Mouse (Mus musculus) embryonic facial prominence, embryonic 12.5 days (tissue): ENCODE data around the gene Gprin1. TPM values are rescaled to one million over a fixed set of nuclear protein-coding genes. Genes with fewer than 3 reads are reported as not detected.

Experiments
- ATAC-seq: fragments of 200-750 bp; cut with Nextera tagmentation; 2 replicates; pipeline ENCODE4 v1.8.0; 2017; ENCODE audit not compliant: insufficient number of reproducible peaks, insufficient read depth, low FRiP score, low TSS enrichment
- H3K27ac ChIP-seq: fragments of 300-500 bp; sonication (generic); 2 replicates; pipeline ENCODE4 v1.5.1; 2016; ENCODE audit warnings: mild to moderate bottlenecking
- H3K27me3 ChIP-seq: fragments of 300-500 bp; sonication (generic); 2 replicates; pipeline ENCODE4 v1.6.1; 2016; ENCODE audit warnings: mild to moderate bottlenecking, moderate library complexity
- H3K36me3 ChIP-seq: fragments of 300-500 bp; sonication (generic); 2 replicates; pipeline ENCODE4 v1.6.1; 2016; ENCODE audit warnings: mild to moderate bottlenecking
- H3K4me1 ChIP-seq: fragments of 300-500 bp; sonication (generic); 2 replicates; pipeline ENCODE4 v1.6.1; 2016
- H3K4me2 ChIP-seq: fragments of 300-500 bp; sonication (generic); replicated peaks from 2 replicates; pipeline ENCODE4 v1.6.1; 2016; ENCODE audit warnings: mild to moderate bottlenecking, moderate library complexity
- H3K4me3 ChIP-seq: fragments of 300-500 bp; sonication (generic); 2 replicates; pipeline ENCODE4 v1.5.1; 2016; ENCODE audit warnings: mild to moderate bottlenecking
- H3K9ac ChIP-seq: fragments of 300-500 bp; sonication (generic); 2 replicates; pipeline ENCODE4 v1.6.1; 2016; ENCODE audit warnings: mild to moderate bottlenecking, moderate library complexity
- H3K9me3 ChIP-seq: fragments of 300-500 bp; sonication (generic); 2 replicates; pipeline ENCODE4 v1.6.1; 2016; ENCODE audit warnings: mild to moderate bottlenecking, moderate library complexity
- WGBS: fragments of 180-500 bp; shearing (Covaris S2); methylation state at CpG from one replicate; pipeline ENCODE4 v1.1.7; 2016; 5-methylcytosine and 5-hydroxymethylcytosine counted together
- polyA plus RNA-seq: library from polyadenylated mRNA; unstranded; fragments of >200 nt; fragmentation: Nextera tagmentation; extraction: Ambion mirVana; gene quantifications from 2 replicates; pipeline ENCODE4 v1.2.1, GENCODE M21; 2016

The Gprin1 gene
- polyA plus RNA-seq, 1 experiment from 2014 or later = 2.1 TPM

- Histone ChIP-seq H3K9me3 (no peaks in the 10 kb centered on the region), H3K4me1 (no peaks in the 10 kb centered on the region), H3K4me3 (no peak overlapping the region), H3K4me2 (no peak overlapping the region), H3K36me3 (no peaks in the 10 kb centered on the region), H3K27ac (no peak overlapping the region), H3K27me3 (0 out of 2 replicates have a peak, but pooled peaks cover 3% of the 10 kb centered on the region), H3K9ac (no peak overlapping the region)
- WGBS = 49% methylated on average over 6 of the region's 6 CpGs
- no peak for ATAC-seq
Measured at GRCm38 (mm10) chr13:54704890-54705289, 44.8 kb downstream of the Gprin1 start.

GRCm38 (mm10) chr13:54702507-54702906 lies 47.2 kb downstream of the Gprin1 start:
- Histone ChIP-seq H3K9me3 (no peaks in the 10 kb centered on the region), H3K27me3 (no peaks in the 10 kb centered on the region), H3K36me3 (no peaks in the 10 kb centered on the region), H3K27ac (no peak overlapping the region), H3K9ac (no peak overlapping the region), H3K4me3 (no peak overlapping the region), H3K4me2 (no peak overlapping the region), H3K4me1 (no peaks in the 10 kb centered on the region)
- ATAC-seq = no peak
- 65% methylated on average over 7 of the region's 7 CpGs for WGBS

GRCm38 (mm10) chr13:54701243-54701642 lies 48.4 kb downstream of the Gprin1 start, which contains the start of gene Cdhr2:
TSS of gene Cdhr2 (plus strand) at chr13:54701461.
- no peak within 1 kb of the TSS for H3K9ac ChIP-seq
- H3K27ac ChIP-seq = no peak within 1 kb of the TSS
- no peaks in the 10 kb centered on the region for H3K9me3 ChIP-seq
- H3K27me3 ChIP-seq = no peaks in the 10 kb centered on the region
- no peak within 1 kb of the TSS for H3K4me3 ChIP-seq
- no peak within 1 kb of the TSS for H3K4me2 ChIP-seq
- no peaks in the 10 kb centered on the region for H3K4me1 ChIP-seq
- 60% methylated on average over 5 of the region's 5 CpGs for WGBS
- H3K36me3 ChIP-seq = no peaks in the 10 kb centered on the region
- ATAC-seq = no peak

- no peaks in the 10 kb centered on the region for H3K27me3 ChIP-seq
- no peak overlapping the region for H3K4me3 ChIP-seq
- H3K9me3 ChIP-seq = no peaks in the 10 kb centered on the region
- no peak overlapping the region for H3K9ac ChIP-seq
- no peaks in the 10 kb centered on the region for H3K36me3 ChIP-seq
- peaks cover 19% of the 10 kb centered on the region for H3K4me1 ChIP-seq
- no peak overlapping the region for H3K4me2 ChIP-seq
- no peak overlapping the region for H3K27ac ChIP-seq
- WGBS = 90% methylated on average over 11 of the region's 11 CpGs
- ATAC-seq = no peak
Measured at GRCm38 (mm10) chr13:54695479-54696230, 54.0 kb downstream of the Gprin1 start.

- no peaks in the 10 kb centered on the region for H3K36me3 ChIP-seq
- H3K4me3 ChIP-seq = peak overlapping the region; percentile 76
- peak; percentile 74 for ATAC-seq
- H3K4me2 ChIP-seq = peak overlapping the region; percentile 57
- peaks cover 19% of the 10 kb centered on the region for H3K4me1 ChIP-seq
- peak overlapping the region; percentile 46; the same call in 1 of the 2 replicates for H3K9ac ChIP-seq
- peak overlapping the region; percentile 88 for H3K27ac ChIP-seq
- H3K9me3 ChIP-seq = no peaks in the 10 kb centered on the region
- no peaks in the 10 kb centered on the region for H3K27me3 ChIP-seq
- 18% methylated on average over 26 of the region's 26 CpGs for WGBS
Measured at GRCm38 (mm10) chr13:54694348-54695060, 55.2 kb downstream of the Gprin1 start.

GRCm38 (mm10) chr13:54693558-54694347 lies 55.9 kb downstream of the Gprin1 start, which contains the start of gene Rnf44:
TSS of gene Rnf44 (minus strand) at chr13:54693907.
- H3K4me3 ChIP-seq = peak within 1 kb of the TSS; percentile 76
- H3K9ac ChIP-seq = peak within 1 kb of the TSS; percentile 90
- no peaks in the 10 kb centered on the region for H3K27me3 ChIP-seq
- no peaks in the 10 kb centered on the region for H3K9me3 ChIP-seq
- WGBS = under 1% methylated on average over 77 of the region's 92 CpGs
- H3K4me1 ChIP-seq = peaks cover 20% of the 10 kb centered on the region
- peak within 1 kb of the TSS; percentile 88 for H3K4me2 ChIP-seq
- ATAC-seq = peak; percentile 99
- H3K27ac ChIP-seq = peak within 1 kb of the TSS; percentile 88
- no peaks in the 10 kb centered on the region for H3K36me3 ChIP-seq

GRCm38 (mm10) chr13:54692711-54693557 lies 56.7 kb downstream of the Gprin1 start:
- H3K27me3 ChIP-seq = no peaks in the 10 kb centered on the region
- peak overlapping the region; percentile 90 for H3K9ac ChIP-seq
- ATAC-seq = no peak
- peak overlapping the region; percentile 88 for H3K4me2 ChIP-seq
- no peaks in the 10 kb centered on the region for H3K36me3 ChIP-seq
- peak overlapping the region; percentile 87 for H3K27ac ChIP-seq
- H3K4me1 ChIP-seq = peaks cover 24% of the 10 kb centered on the region
- no peaks in the 10 kb centered on the region for H3K9me3 ChIP-seq
- WGBS = 12% methylated on average over 21 of the region's 21 CpGs
- H3K4me3 ChIP-seq = peak overlapping the region; percentile 76

GRCm38 (mm10) chr13:54691737-54692136 lies 57.9 kb downstream of the Gprin1 start:
- H3K27me3 ChIP-seq = no peaks in the 10 kb centered on the region
- H3K27ac ChIP-seq = no peak overlapping the region
- H3K36me3 ChIP-seq = no peaks in the 10 kb centered on the region
- H3K4me3 ChIP-seq = no peak overlapping the region
- no peaks in the 10 kb centered on the region for H3K9me3 ChIP-seq
- peak overlapping the region; percentile 90; the same call in 1 of the 2 replicates for H3K9ac ChIP-seq
- no peak for ATAC-seq
- H3K4me2 ChIP-seq = peak overlapping the region; percentile 88; the same call in 1 of the 2 replicates
- H3K4me1 ChIP-seq = peaks cover 24% of the 10 kb centered on the region

GRCm38 (mm10) chr13:54690151-54690740 lies 59.4 kb downstream of the Gprin1 start:
- H3K36me3 ChIP-seq = no peaks in the 10 kb centered on the region
- no peak overlapping the region for H3K4me2 ChIP-seq
- H3K27me3 ChIP-seq = no peaks in the 10 kb centered on the region
- no peak overlapping the region for H3K4me3 ChIP-seq
- no peak overlapping the region for H3K9ac ChIP-seq
- WGBS = 95% methylated on average over 8 of the region's 8 CpGs
- ATAC-seq = no peak
- H3K9me3 ChIP-seq = no peaks in the 10 kb centered on the region
- peaks cover 36% of the 10 kb centered on the region for H3K4me1 ChIP-seq
- no peak overlapping the region for H3K27ac ChIP-seq

- peaks cover 42% of the 10 kb centered on the region for H3K4me1 ChIP-seq
- H3K27ac ChIP-seq = peak overlapping the region; percentile 97
- peaks cover 21% of the 10 kb centered on the region for H3K36me3 ChIP-seq
- peak overlapping the region; percentile 80 for H3K4me2 ChIP-seq
- ATAC-seq = peak; percentile 91
- H3K27me3 ChIP-seq = no peaks in the 10 kb centered on the region
- peak overlapping the region; percentile 97 for H3K9ac ChIP-seq
- under 1% methylated on average over 82 of the region's 82 CpGs for WGBS
- no peaks in the 10 kb centered on the region for H3K9me3 ChIP-seq
- peak overlapping the region; percentile 86 for H3K4me3 ChIP-seq
Measured at GRCm38 (mm10) chr13:54687575-54688424, 61.9 kb downstream of the Gprin1 start.
